Mouse (Mus musculus) kidney, embryonic 16.5 days (tissue): ENCODE measurements at regions not wholly inside any gene's neighbourhood (a gene's known extent, or its start where the extent isn't known, plus 50 kb on each side); places are given as distances from the start of the nearest gene placed in this dataset.

Experiments
- ATAC-seq: fragments of 200-750 bp; cut with Nextera tagmentation; 2 replicates; pipeline ENCODE4 v1.8.0; 2017; ENCODE audit warnings: moderate TSS enrichment; ENCODE audit not compliant: low FRiP score, low TSS enrichment
- H3K27ac ChIP-seq: fragments of 300-500 bp; sonication (generic); 2 replicates; pipeline ENCODE4 v1.5.1; 2014; ENCODE audit warnings: low read length
- H3K27me3 ChIP-seq: fragments of 300-500 bp; sonication (generic); 2 replicates; pipeline ENCODE4 v1.6.1; 2014; ENCODE audit warnings: low read length, control low read depth, mixed read lengths; ENCODE audit not compliant: insufficient read depth
- H3K36me3 ChIP-seq: fragments of 300-500 bp; sonication (generic); 2 replicates; pipeline ENCODE4 v1.6.1; 2014; ENCODE audit warnings: low read length, control low read depth, mixed read lengths; ENCODE audit not compliant: insufficient read depth
- H3K4me1 ChIP-seq: fragments of 300-500 bp; sonication (generic); 2 replicates; pipeline ENCODE4 v1.6.1; 2014; ENCODE audit warnings: low read length, control low read depth, mixed read lengths; ENCODE audit not compliant: insufficient read depth
- H3K4me2 ChIP-seq: fragments of 300-500 bp; sonication (generic); replicated peaks from 2 replicates; pipeline ENCODE4 v1.6.1; 2014; ENCODE audit warnings: low read depth, low read length
- H3K4me3 ChIP-seq: fragments of 300-500 bp; sonication (generic); 2 replicates; pipeline ENCODE4 v1.5.1; 2014; ENCODE audit warnings: mild to moderate bottlenecking, low read length
- H3K9ac ChIP-seq: fragments of 300-500 bp; sonication (generic); replicated peaks from 2 replicates; pipeline ENCODE4 v1.6.1; 2014; ENCODE audit warnings: low read length
- H3K9me3 ChIP-seq: fragments of 300-500 bp; sonication (generic); 2 replicates; pipeline ENCODE4 v1.6.1; 2016; ENCODE audit warnings: low read length, control low read depth
- WGBS: fragments of 180-500 bp; shearing (Covaris S2); extraction: QIAGEN DNeasy Blood & Tissue Kit; methylation state at CpG from one replicate; pipeline ENCODE4 v1.1.7; 2014; 5-methylcytosine and 5-hydroxymethylcytosine counted together

DNA sequence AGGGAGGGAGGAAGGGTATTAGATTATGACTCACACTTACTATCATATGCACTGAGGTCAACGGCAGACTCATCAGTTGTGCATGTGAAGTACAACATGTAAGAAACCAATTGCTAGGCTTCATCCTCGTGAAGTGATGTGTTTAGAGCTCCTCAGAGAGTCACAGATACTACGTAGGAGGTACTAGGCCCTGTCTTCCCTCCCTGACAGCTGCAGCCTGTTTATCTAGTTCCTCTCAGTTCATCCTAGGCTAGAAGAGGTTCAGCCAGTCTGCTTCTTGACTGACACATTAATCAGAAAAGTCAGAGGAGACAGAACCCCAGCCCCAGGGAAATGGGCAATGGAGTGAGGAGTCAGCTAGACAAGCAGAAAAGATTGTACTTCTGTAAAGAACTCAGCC is 180.1 kb upstream of the Eya4 start:
- Histone ChIP-seq H3K36me3 (no peaks in the 10 kb centered on the region), H3K27me3 (no peaks in the 10 kb centered on the region), H3K4me2 (no peak overlapping the region), H3K27ac (no peak overlapping the region), H3K9me3 (no peaks in the 10 kb centered on the region), H3K9ac (no peak overlapping the region), H3K4me3 (no peak overlapping the region), H3K4me1 (no peaks in the 10 kb centered on the region)
- ATAC-seq: no peak
- whole genome bisulfite sequencing: 54% methylated on average over 3 of the region's 3 CpGs

DNA sequence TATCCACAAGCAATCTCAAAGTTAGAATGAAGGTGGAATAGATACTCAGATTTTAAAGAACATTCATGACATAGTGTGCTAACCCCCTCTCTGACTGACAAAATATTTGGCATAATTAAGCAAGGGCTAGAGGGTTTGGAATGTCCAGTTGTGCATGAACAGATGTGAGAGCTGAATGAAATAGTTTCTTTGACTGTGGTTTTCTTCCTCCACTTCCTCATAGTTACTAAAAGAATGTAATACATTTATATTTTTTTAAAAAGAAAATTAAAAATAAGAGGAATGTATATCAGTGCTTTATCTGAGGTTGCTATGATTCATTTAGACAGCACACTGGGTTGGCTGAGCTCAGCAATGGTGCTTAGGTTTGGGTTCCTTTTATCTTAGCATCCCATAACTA is 176.2 kb upstream of the Eya4 start:
- no peak overlapping the region for H3K9ac ChIP-seq
- H3K4me3 ChIP-seq: no peak overlapping the region
- ATAC-seq: no peak
- no peak overlapping the region for H3K4me2 ChIP-seq
- no peaks in the 10 kb centered on the region for H3K27me3 ChIP-seq
- H3K9me3 ChIP-seq: no peaks in the 10 kb centered on the region
- H3K27ac ChIP-seq: no peak overlapping the region
- H3K36me3 ChIP-seq: no peaks in the 10 kb centered on the region
- no peaks in the 10 kb centered on the region for H3K4me1 ChIP-seq

DNA sequence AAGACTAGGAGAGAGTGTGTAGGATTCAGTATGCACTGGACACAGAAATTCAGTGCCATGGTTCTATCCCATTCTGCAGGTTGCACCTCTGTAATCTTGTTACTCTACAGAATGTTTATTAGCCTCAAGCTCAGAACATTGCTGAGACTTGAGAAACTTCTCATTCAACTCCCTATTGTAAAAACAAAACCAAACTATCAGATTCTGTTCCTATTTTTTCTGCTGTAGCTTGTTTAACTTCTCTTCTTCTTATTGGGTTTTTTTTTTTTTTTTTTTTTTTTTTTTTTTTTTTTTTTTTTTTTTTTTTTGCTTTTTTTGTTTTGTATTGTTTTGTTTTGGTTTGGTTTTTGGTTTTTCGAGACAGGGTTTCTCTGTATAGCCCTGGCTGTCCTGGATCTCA is 172.1 kb upstream of the Eya4 start:
- Histone ChIP-seq H3K27me3 (no peaks in the 10 kb centered on the region), H3K4me2 (no peak overlapping the region), H3K27ac (no peak overlapping the region), H3K36me3 (no peaks in the 10 kb centered on the region), H3K4me3 (no peak overlapping the region), H3K9me3 (no peaks in the 10 kb centered on the region), H3K4me1 (no peaks in the 10 kb centered on the region), H3K9ac (no peak overlapping the region)
- WGBS: 76% methylated on average over 1 of the region's 1 CpGs
- ATAC-seq: no peak

GRCm38 (mm10) chr10:23493647-23494046 is 143.1 kb upstream of the Eya4 start:
- 56% methylated on average over 7 of the region's 7 CpGs for WGBS

DNA sequence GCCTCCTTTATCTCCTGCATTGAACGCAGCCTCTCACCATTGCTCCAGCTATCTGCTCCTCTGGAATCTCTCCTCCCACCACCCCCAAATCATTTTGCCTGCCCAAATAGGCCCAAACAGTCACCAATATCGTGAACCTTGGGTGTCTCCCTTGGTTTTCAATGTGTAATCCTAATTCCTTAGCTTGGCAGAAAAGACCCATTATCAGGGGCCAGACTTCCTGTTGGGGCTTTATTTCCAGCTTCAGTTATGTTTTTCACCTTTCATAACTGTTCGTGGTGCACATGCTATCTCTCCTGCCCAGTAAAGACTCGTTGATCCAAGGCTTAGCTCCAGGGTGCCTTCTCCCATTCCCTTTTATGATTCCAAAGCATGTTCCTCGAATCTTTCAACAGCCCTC is 142.4 kb upstream of the Eya4 start:
- no peaks in the 10 kb centered on the region for H3K36me3 ChIP-seq
- H3K4me1 ChIP-seq: no peaks in the 10 kb centered on the region
- no peak overlapping the region for H3K4me2 ChIP-seq
- no peak for ATAC-seq
- WGBS: 63% methylated on average over 5 of the region's 5 CpGs
- H3K9me3 ChIP-seq: no peaks in the 10 kb centered on the region
- H3K27ac ChIP-seq: no peak overlapping the region
- no peaks in the 10 kb centered on the region for H3K27me3 ChIP-seq
- no peak overlapping the region for H3K9ac ChIP-seq
- H3K4me3 ChIP-seq: no peak overlapping the region

More at GRCm38 (mm10) chr10:23493647-23494046, 143.1 kb upstream of the Eya4 start:
- no peak for ATAC-seq
- H3K36me3 ChIP-seq: no peaks in the 10 kb centered on the region
- H3K4me3 ChIP-seq: no peak overlapping the region
- H3K9ac ChIP-seq: no peak overlapping the region
- no peak overlapping the region for H3K27ac ChIP-seq
- no peaks in the 10 kb centered on the region for H3K9me3 ChIP-seq
- no peaks in the 10 kb centered on the region for H3K4me1 ChIP-seq
- H3K27me3 ChIP-seq: no peaks in the 10 kb centered on the region
- H3K4me2 ChIP-seq: no peak overlapping the region

- Histone ChIP-seq H3K36me3 (no peaks in the 10 kb centered on the region), H3K27ac (no peak overlapping the region), H3K9me3 (no peaks in the 10 kb centered on the region), H3K4me2 (no peak overlapping the region), H3K4me3 (no peak overlapping the region), H3K27me3 (no peaks in the 10 kb centered on the region), H3K4me1 (no peaks in the 10 kb centered on the region), H3K9ac (no peak overlapping the region)
- 65% methylated on average over 3 of the region's 3 CpGs for WGBS
- no peak for ATAC-seq
These were observed 138.4 kb upstream of the Eya4 start for GRCm38 (mm10) chr10:23488996-23489395.

DNA sequence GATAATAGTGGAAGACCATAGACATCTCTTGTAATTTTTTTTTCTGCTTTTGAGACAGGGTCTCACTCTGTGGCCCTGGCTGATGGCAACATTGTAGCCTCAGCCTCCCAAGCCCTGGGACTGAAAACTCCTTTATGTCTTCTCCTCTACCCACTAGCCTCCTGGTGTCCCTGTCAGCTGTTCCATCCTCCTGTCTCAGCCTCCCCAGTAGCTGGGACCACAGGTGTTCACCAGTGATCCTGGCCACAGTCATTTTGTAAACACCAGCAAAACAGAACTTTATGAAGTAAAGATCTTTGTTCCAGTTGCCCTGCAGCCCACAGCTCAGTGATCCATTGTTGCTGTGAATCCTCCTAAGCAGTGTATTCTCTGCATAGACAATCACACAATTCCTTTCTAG is 129.9 kb upstream of the Eya4 start:
- H3K27ac ChIP-seq: no peak overlapping the region
- no peak overlapping the region for H3K9ac ChIP-seq
- no peaks in the 10 kb centered on the region for H3K9me3 ChIP-seq
- H3K4me2 ChIP-seq: no peak overlapping the region
- no peak overlapping the region for H3K4me3 ChIP-seq
- H3K36me3 ChIP-seq: no peaks in the 10 kb centered on the region
- no peaks in the 10 kb centered on the region for H3K27me3 ChIP-seq
- no peaks in the 10 kb centered on the region for H3K4me1 ChIP-seq
- ATAC-seq: no peak

DNA sequence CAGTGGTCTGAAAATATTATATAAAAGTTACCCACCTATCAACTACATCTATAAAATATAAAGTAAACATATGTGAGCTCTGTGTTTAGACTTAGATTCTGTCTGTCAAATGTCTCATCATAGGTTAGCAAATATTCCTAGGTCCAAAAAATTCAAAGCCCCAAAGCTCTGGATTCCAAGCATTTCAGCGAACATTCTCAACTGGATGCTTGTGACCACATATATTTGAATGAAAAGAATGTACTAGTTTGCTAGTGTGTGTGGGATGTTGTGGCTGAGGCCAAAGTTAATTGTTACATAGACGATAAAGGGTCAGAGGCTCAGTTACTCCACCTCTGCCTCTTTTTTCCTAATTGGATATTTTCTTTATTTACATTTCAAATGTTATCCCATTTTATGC is 128.3 kb upstream of the Eya4 start:
- H3K4me3 ChIP-seq: no peak overlapping the region
- H3K9ac ChIP-seq: no peak overlapping the region
- ATAC-seq: no peak
- 81% methylated on average over 2 of the region's 2 CpGs for WGBS
- no peaks in the 10 kb centered on the region for H3K27me3 ChIP-seq
- no peaks in the 10 kb centered on the region for H3K9me3 ChIP-seq
- no peak overlapping the region for H3K4me2 ChIP-seq
- H3K4me1 ChIP-seq: no peaks in the 10 kb centered on the region
- no peaks in the 10 kb centered on the region for H3K36me3 ChIP-seq
- H3K27ac ChIP-seq: no peak overlapping the region

DNA sequence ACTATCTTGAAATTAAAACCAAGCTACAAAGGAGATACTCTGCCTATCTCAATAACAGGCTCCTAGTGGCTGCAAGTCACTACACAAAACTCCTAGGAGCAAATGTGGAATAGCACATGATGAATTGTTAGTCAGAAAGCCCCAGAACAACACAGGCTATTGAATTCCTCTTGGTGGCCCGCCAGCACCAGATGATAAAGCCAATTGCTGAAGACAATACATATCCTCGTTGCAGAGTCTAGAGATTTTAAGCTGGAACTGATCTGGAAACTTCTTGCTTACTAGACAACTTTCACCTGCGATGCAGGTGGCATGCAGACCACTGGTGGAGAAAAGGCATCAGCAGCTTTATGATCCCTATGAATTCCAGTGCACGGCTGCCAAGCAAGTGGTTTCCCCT is 126.5 kb upstream of the Eya4 start:
- Histone ChIP-seq H3K4me3 (no peak overlapping the region), H3K9ac (no peak overlapping the region), H3K27ac (no peak overlapping the region), H3K36me3 (no peaks in the 10 kb centered on the region), H3K4me1 (no peaks in the 10 kb centered on the region), H3K27me3 (no peaks in the 10 kb centered on the region), H3K4me2 (no peak overlapping the region), H3K9me3 (no peaks in the 10 kb centered on the region)
- ATAC-seq: no peak
- 62% methylated on average over 4 of the region's 4 CpGs for WGBS

DNA sequence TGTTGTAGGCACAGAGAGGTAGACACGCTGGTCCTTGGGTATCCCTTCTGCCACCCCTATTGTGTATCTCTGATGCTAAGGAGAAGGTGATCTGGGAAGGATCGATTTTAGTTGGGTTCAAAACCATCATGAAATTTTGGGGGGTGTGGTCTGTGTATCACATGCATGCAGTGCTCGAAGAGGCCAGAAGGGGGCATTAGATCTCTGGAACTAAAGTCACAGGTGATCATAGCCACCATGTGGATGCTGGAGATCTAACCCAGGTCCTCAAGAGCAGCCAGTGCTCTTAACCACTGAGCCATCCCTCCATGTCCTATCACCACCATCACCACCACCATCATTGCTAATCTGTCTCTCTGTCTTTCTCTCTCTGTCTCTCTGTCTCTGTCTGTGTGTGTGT is 100.4 kb upstream of the Eya4 start:
- Histone ChIP-seq H3K9ac (no peak overlapping the region), H3K4me3 (no peak overlapping the region), H3K9me3 (no peaks in the 10 kb centered on the region), H3K4me2 (no peak overlapping the region), H3K4me1 (peaks cover 18% of the 10 kb centered on the region; the same call in 1 of the 2 replicates), H3K27me3 (no peaks in the 10 kb centered on the region), H3K27ac (no peak overlapping the region), H3K36me3 (no peaks in the 10 kb centered on the region)
- 88% methylated on average over 3 of the region's 3 CpGs for WGBS
- no peak for ATAC-seq

DNA sequence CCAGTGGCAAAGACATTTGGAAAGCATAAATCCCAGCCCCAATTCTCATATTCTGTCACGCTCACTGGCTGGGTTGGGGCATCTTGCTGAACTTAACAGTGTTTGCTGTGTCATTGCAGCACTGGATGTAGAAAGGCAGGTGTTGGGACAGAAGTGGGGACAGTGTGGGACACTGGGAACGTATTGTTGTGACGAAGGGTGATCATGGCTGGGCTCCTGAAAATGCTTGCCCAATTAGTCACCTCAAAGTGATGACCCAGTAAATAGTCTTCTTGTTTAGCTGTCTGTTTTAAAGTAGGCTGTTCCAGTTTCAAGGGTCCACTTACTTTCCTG is 100.0 kb upstream of the Eya4 start:
- Histone ChIP-seq H3K4me1 (peaks cover 18% of the 10 kb centered on the region; the same call in 1 of the 2 replicates), H3K4me2 (no peak overlapping the region), H3K27ac (no peak overlapping the region), H3K9ac (no peak overlapping the region), H3K9me3 (no peaks in the 10 kb centered on the region), H3K27me3 (no peaks in the 10 kb centered on the region), H3K36me3 (no peaks in the 10 kb centered on the region), H3K4me3 (no peak overlapping the region)
- no peak for ATAC-seq
- 81% methylated on average over 3 of the region's 3 CpGs for WGBS
